27 mouse cellular contexts compared by ENCODE assay signal in the genomic region with DNA sequence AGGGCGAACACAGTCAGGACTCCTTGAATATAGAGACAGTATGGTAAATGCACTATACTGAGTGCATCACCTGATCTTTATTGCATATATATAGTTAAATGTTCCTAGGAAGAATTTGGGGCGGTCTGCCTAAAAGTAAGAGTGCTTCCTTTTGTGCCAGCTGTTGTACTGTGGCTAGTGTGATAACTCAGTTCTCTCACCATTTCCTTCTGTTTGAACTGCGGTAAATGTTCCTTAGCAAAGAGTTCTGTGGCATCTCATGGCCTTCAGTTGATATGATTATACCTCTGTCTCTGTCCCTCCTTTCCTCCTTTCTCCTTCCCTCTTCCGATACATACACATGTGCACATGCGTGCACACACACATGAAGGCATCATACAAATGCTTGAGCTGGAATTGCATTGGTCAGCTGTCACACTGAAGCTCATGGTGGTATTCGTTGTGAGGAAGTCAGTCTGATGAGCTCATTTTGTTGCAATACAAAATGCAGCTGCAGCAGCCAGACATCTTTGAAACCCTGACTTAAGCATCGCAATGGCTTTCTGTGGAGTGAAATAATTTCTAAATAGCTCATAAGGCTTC.
DNase-seq lines count a peak whose midpoint lies in the region; ATAC-seq lines count a peak whose summit lies in the region.
"Had no signal": no experiment of that assay in that cellular context is flagged by ENCODE, and none has a peak within 500 bp of the region (broad histone marks: within the 10 kb centered on the region; RNA-seq: fewer than 3 reads in every experiment).

No protein-coding gene starts in this region.

- peaks cover 41% of the 10 kb centered on the region for H3K4me1 ChIP-seq in heart, embryonic 16.5 days (ENCODE audit: control insufficient read depth, insufficient read depth, low read length)
- peaks cover 14% of the 10 kb centered on the region for H3K4me1 ChIP-seq in heart, embryonic 11.5 days (ENCODE audit: control insufficient read depth, insufficient read depth, low read length)
- peaks cover 25% of the 10 kb centered on the region for H3K4me1 ChIP-seq in kidney, embryonic 15.5 days

- peak overlapping the region; percentile 23; the same call in 1 of the 2 replicates for H3K27ac ChIP-seq in heart, embryonic 16.5 days (ENCODE audit: low read length)
- H3K27ac ChIP-seq in heart, embryonic 11.5 days (ENCODE audit: low read depth, low read length) = no peak overlapping the region
- no peak overlapping the region for H3K27ac ChIP-seq in kidney, embryonic 15.5 days
- H3K27ac ChIP-seq: forebrain, embryonic 10.5 days; heart, embryonic 10.5 days; hindbrain, embryonic 12.5 days; kidney, postnatal 0 days; limb, embryonic 10.5 days; midbrain, embryonic 10.5 days had no signal

- no peak for ATAC-seq in heart, embryonic 16.5 days (replicated peaks; ENCODE audit: extremely low read depth, insufficient read depth, low FRiP score)
- no peak for ATAC-seq in heart, embryonic 11.5 days (replicated peaks; ENCODE audit: insufficient number of reproducible peaks, low FRiP score, low TSS enrichment)
- ATAC-seq in common myeloid progenitor, adult 5-6 weeks (replicated peaks; ENCODE audit: low read depth, poor library complexity, severe bottlenecking) = peak; percentile 57
- ATAC-seq in megakaryocyte progenitor cell, adult 5-6 weeks (replicated peaks; ENCODE audit: poor library complexity) = peak; percentile 48
- no peak for ATAC-seq in kidney, embryonic 15.5 days (replicated peaks; ENCODE audit: low FRiP score)
- no peak for ATAC-seq in inflammation-experienced regulatory T-cells, adult 6 months
- ATAC-seq: midbrain, embryonic 16.5 days; Patski had no signal

- peak; percentile 84 for DNase-seq in 416B (ENCODE audit: low read depth)
- DNase-seq: B cell, adult 2 months; cerebellum, adult 11-12 months; cerebellum, postnatal 10 days; heart, postnatal 14 days; kidney, adult 18-20 months; lung, adult 2 months; lung, postnatal 14 days; right cerebral cortex, postnatal 25 days; spleen, adult 18-20 months had no signal

- no peak overlapping the region for H3K4me2 ChIP-seq in heart, embryonic 16.5 days (ENCODE audit: low read depth, low read length)
- H3K4me2 ChIP-seq in heart, embryonic 11.5 days = no peak overlapping the region
- no peak overlapping the region for H3K4me2 ChIP-seq in kidney, embryonic 15.5 days
- H3K4me2 ChIP-seq: hindbrain, embryonic 12.5 days had no signal

- no peak overlapping the region for H3K9ac ChIP-seq in heart, embryonic 16.5 days (ENCODE audit: low read length)
- H3K9ac ChIP-seq in heart, embryonic 11.5 days (ENCODE audit: low read depth, low read length) = no peak overlapping the region
- no peak overlapping the region for H3K9ac ChIP-seq in kidney, embryonic 15.5 days
- H3K9ac ChIP-seq: hindbrain, embryonic 12.5 days had no signal

- H3K9me3 ChIP-seq in heart, embryonic 16.5 days (replicated peaks; ENCODE audit: control insufficient read depth, low read length) = no peaks in the 10 kb centered on the region
- no peaks in the 10 kb centered on the region for H3K9me3 ChIP-seq in heart, embryonic 11.5 days (replicated peaks; ENCODE audit: control insufficient read depth, low read length)
- H3K9me3 ChIP-seq in kidney, embryonic 15.5 days (replicated peaks) = no peaks in the 10 kb centered on the region
- H3K9me3 ChIP-seq: forebrain, embryonic 10.5 days; G1E; heart, embryonic 10.5 days; hindbrain, embryonic 12.5 days; limb, embryonic 10.5 days; midbrain, embryonic 10.5 days had no signal

- no peaks in the 10 kb centered on the region for H3K36me3 ChIP-seq in heart, embryonic 16.5 days (ENCODE audit: control insufficient read depth, insufficient read depth)
- H3K36me3 ChIP-seq in heart, embryonic 11.5 days (ENCODE audit: control insufficient read depth, insufficient read depth, low read length) = no peaks in the 10 kb centered on the region
- no peaks in the 10 kb centered on the region for H3K36me3 ChIP-seq in kidney, embryonic 15.5 days
- H3K36me3 ChIP-seq: forebrain, embryonic 10.5 days; heart, embryonic 10.5 days; hindbrain, embryonic 12.5 days; limb, embryonic 10.5 days; midbrain, embryonic 10.5 days had no signal

- H3K4me3 ChIP-seq in heart, embryonic 16.5 days (ENCODE audit: low read length) = no peak overlapping the region
- no peak overlapping the region for H3K4me3 ChIP-seq in heart, embryonic 11.5 days (ENCODE audit: low read depth, low read length)
- no peak overlapping the region for H3K4me3 ChIP-seq in kidney, embryonic 15.5 days (replicated peaks)
- H3K4me3 ChIP-seq: forebrain, embryonic 10.5 days; heart, embryonic 10.5 days; hindbrain, embryonic 12.5 days; limb, embryonic 10.5 days; midbrain, embryonic 10.5 days; myocyte had no signal

- WGBS in heart, embryonic 16.5 days = 82% methylated on average over 7 of the region's 7 CpGs
- 83% methylated on average over 7 of the region's 7 CpGs for WGBS in heart, embryonic 11.5 days (ENCODE audit: insufficient replicate concordance)
- 91% methylated on average over 7 of the region's 7 CpGs for WGBS in kidney, embryonic 15.5 days

- no peaks in the 10 kb centered on the region for H3K27me3 ChIP-seq in heart, embryonic 16.5 days (ENCODE audit: control insufficient read depth, insufficient read depth, low read length)
- no peaks in the 10 kb centered on the region for H3K27me3 ChIP-seq in heart, embryonic 11.5 days (ENCODE audit: control insufficient read depth, insufficient read depth, low read length)
- H3K27me3 ChIP-seq in kidney, embryonic 15.5 days = no peaks in the 10 kb centered on the region
- H3K27me3 ChIP-seq: CH12.LX; hindbrain, embryonic 12.5 days; Patski had no signal

Comparison
In these comparisons a context has a peak if more than half of its experiments do, and no peak if none do; other contexts are left out.
1. ATAC-seq: peak in common myeloid progenitor, adult 5-6 weeks (single experiment) and megakaryocyte progenitor cell, adult 5-6 weeks (single experiment); none in heart, embryonic 16.5 days (single experiment), heart, embryonic 11.5 days (single experiment), kidney, embryonic 15.5 days (single experiment) and inflammation-experienced regulatory T-cells, adult 6 months (single experiment).